Mouse (Mus musculus) gastrocnemius, adult 8-10 months (tissue): ENCODE data around the gene Eps8l2. TPM values are rescaled to one million over a fixed set of nuclear protein-coding genes. Genes with fewer than 3 reads are reported as not detected.

ENCODE experiments used
- DNase-seq, 2 experiments: peaks; one replicate each; pipeline ENCODE4 v3.0.0; 2022; ENCODE audit warnings: low spot score in 2 of 2
- total RNA-seq, 4 experiments: library from RNA; stranded (reverse); gene quantifications; 2 replicates each; pipeline ENCODE4 v1.2.4; 2022

Eps8l2 gene
- total RNA-seq, 4 experiments from 2014 or later, result 1.3 to 3.4 (median 2.2) TPM

DNA sequence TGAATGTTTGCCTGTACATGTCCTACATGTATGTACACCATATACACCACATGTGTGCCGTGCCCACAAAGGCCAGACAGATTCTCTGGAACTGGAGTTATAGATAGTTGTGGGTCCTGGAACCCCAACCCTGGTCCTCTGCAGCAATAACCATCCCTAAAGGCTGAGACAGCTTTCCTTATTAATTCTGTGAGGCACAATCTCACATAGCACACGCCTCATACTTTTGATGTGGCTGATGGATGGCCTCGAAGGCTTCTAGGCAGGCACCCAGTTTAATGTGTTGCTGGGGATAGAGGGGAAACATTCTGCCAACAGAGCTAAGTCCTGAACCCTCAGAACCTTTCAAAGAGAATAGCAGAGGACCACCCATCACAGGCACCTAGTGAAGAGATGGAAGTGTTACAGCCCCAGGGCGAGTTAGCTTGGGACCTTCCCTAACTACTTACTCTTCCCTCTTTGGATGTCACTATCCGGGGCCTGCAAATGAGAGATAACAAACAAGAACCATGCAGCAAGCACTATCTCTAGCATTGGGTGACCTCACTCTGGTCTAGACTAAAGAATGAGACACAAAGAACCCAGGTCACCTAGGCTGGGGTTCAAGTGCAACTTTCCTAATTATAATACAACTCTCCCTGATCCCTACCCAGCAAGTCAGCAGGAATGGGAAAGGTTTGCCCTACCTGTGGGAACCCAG, 25.8 kb downstream of the Eps8l2 start:
- no peak for DNase-seq

DNA sequence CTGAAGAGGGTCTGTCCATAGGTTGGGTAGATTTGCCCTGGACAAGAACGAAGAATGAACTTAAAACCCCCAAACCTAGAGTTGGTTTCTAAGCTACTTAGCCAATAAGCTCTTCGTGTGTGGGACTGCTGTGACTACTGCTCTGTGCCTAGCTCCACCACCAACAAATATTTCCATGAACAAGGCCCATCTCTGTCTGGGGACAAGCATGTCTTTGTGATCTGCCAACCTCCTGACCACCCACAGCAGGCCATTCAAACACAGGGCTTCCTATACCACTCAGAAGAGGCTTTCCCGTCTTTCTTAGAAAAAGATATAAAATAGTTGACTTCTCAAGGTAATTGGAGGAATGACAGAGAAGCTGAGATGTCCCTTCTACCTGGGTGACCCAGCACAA, 26.4 kb downstream of the Eps8l2 start:
- DNase-seq, result no peak

DNA sequence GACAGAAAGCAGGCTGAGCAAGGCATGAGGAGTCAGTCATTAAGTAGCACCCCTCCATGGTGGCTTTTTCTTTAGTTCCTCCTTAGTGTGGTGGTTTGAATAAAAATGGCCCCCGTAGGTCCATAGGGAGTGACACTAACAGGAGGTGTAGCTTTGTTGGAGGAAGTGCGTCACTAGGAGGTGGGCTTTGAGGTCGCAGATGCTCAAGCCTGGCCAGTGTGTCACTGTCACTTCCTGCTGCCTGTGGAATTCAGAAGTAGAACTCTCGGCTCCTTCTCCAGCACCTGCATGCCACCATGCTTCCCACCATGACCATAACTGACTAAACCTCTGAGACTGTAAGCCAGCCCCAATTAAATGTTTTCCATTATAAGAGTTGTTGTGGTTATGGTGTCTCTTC, 28.7 kb downstream of the Eps8l2 start:
- no peak for DNase-seq

DNA sequence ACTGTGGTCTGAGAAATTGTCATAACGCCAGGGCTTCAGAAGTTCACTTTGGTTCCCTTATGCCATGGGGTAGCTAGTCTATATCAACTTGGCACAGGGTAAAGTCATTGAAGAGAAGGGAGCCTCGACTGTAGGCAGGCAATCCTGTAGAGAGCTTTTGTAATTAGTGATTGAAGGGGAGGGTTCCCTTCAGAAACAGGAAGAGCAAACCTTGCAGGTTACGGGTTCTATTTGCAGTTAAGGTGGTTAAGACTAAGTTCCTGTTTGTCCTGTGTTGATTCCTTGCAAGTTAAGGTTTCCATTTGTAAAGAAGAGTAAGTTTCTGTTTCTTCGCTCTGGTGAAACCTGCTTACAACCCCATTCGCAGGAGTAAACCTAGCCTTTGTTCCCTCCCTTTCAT, 31.2 kb downstream of the Eps8l2 start:
- DNase-seq, result no peak

DNA sequence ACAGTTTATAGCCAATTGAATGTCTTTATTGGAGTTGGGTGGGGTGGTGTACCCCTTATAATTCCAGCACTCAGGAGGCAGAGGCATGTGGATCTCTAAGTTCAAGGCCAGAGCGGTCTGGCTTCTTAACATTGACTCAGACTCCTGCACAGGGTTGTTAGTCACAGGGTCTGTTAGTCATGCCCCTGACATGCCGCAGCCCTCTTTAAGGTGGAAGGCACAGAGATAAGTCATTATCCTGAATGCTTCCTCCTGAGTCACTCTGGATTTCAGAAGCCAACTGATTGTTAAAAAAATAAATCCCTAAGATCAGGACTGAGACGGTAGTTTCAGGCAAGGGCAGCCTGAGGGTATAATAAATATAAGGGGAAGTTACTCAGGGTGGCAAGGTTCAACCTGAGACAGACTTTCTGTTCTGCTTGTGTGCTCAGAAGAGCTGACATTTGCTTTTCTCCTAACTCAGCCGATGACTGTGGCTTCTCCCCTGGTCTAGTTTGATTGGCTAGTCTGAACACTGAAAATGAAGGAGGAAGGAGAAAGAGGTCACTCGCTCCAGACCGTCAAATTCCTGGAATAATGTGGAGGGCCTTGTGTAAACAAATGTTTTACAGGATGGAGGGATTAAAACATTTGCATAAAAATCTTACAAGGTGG, 33.4 kb downstream of the Eps8l2 start:
- DNase-seq, result no peak

DNA sequence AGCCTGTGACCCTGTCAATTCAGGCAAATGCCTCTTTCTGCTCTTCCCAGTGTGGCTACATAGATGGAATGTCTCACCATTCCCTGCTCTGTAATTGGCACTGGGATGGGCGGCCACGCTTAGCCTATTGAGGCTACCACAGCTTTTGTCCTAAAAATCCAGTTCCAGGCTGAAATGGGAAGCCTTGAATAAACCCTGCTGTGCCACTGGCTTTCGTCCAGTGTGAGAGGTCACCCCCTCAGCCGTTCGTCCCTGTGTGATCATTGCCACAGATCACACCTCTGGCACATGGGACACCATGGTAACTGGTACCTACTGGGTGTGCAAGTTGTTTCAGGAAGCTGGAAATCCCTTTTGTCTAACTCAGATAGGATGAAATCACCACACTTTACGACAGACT, 34.9 kb downstream of the Eps8l2 start:
- no peak for DNase-seq

DNA sequence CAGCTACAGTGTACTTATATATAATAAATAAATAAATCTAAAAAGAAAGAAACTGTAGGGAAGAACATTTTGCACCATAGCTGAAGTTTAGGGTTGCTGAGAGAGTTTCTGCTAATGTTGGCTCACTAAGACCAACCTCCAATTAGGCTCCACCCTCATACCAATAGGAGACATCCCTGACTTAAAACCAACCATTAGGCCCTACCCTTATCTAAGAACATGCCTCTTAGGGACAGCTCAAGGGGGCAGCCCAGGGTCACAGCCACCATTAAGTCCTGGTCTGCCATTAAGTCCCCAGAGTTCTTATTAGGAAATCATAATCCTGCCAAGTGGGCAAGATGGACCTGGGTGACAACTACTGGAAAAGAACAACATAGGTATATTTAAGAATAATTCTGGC, 35.7 kb downstream of the Eps8l2 start:
- DNase-seq, result no peak

DNA sequence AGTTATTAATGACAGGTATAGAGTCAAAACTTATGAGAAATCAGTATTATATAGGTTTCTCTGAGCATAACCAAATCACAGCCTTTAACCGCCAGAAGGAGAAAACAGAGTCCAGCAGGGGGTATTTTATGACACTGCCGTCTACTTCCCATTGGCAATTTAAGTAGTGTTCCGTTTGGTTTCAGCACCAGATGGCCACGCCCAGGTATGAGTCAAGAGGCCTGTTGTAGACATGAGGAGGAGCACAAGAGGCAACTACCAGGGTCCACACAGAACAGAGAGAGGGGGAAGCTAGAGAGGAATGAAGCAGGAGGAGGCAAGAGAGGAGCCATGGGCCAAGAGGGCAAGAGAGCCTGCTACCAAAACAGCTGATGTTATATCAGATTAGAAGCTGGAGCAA, 40.9 kb downstream of the Eps8l2 start:
- no peak for DNase-seq

DNA sequence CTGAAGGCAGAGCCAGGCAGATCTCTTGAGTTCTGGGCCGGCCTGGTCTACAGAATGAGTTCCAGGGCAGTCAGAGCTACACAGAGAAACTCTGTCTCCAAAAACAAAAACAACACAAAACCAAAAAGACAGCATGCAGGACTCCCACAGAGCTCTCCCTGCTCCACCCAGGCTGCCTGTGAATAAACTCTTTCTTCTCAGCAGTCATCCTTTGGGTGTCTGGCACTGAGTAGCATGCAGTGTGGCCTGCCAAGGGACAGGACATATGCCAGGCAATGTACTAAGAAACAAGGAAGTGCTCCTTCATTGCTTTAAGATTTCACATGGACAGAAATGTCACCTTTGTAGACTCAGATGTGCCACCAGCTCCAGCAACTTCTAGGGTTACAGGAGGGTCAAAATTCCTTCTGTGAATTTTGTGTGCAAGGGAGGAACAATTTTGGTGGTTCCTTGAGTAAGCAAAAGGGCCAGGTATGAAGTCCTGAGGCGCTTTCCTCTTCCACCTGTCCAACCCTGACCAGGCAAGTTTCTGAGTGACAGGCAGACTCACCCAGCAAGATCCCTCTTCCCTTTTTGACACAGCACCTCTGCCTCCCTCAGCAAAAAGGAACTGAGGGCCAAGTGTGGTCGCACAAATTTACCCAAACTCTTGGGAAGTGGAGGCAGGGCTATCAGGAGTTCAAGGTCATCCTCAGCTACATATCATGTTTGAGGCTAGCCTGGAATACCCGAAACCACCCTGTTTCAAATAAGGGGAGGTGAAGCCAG, 42.6 kb downstream of the Eps8l2 start:
- DNase-seq, result no peak

DNA sequence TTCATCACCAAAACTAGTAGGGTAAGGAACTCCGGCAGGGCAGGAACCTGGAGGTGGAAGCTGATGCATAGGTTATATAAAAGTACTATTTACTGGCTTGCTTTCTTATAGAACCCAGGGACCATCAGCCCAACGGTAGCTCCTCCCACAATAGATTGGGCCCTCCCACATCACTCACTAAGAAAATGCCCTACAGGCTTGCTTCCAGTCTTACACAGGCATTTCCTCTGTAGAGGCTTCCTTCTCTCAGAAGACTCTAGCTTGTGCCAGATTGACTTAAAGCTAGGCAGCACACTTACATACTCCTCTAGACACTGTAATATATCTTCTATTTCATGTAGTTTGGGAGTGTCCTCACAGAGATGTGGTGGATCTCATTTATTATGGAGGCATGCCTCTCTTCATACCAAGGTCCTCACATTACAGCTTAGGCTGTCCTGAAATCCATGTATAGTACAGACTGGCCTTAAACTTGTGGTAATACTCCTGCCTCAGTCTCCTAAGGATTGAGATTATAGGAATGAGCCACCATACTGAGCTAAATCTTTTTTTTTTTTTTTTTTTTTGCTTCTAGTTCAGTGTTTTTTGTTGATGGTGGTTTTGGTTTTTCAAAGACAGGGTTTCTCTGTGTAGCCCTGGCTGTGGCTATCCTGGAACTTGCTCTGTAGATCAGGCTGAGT, 49.3 kb downstream of the Eps8l2 start:
- no peak for DNase-seq

DNA sequence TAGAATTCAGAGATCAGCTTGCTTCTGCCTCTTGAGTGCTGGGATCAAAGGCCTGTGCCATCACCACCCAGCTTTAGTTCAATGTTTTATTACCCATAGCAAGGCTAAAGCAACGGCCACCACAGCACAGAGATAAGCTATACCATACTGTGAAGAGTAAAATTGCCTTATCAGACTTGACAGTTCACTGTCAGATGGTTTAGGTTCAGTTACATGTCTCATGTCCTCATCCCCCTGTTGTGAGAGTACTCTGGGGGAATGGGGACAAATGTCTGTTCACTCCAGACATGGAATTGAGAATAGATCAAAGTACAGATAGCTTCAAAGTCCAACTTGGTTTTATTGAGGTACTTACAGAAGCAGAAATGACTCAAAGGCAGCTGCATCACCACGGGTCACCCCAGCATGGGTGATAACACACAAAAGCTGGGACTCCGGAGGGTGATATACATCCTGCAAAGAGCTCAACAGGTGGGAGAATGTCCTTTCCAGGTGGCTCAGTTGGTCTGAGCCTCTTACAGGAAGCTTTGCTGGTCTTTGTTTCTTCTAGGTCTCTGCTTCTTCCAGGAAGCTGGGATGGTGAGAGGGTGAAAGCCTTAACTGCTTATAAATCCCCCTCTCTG, 49.9 kb downstream of the Eps8l2 start:
- DNase-seq, result no peak

DNA sequence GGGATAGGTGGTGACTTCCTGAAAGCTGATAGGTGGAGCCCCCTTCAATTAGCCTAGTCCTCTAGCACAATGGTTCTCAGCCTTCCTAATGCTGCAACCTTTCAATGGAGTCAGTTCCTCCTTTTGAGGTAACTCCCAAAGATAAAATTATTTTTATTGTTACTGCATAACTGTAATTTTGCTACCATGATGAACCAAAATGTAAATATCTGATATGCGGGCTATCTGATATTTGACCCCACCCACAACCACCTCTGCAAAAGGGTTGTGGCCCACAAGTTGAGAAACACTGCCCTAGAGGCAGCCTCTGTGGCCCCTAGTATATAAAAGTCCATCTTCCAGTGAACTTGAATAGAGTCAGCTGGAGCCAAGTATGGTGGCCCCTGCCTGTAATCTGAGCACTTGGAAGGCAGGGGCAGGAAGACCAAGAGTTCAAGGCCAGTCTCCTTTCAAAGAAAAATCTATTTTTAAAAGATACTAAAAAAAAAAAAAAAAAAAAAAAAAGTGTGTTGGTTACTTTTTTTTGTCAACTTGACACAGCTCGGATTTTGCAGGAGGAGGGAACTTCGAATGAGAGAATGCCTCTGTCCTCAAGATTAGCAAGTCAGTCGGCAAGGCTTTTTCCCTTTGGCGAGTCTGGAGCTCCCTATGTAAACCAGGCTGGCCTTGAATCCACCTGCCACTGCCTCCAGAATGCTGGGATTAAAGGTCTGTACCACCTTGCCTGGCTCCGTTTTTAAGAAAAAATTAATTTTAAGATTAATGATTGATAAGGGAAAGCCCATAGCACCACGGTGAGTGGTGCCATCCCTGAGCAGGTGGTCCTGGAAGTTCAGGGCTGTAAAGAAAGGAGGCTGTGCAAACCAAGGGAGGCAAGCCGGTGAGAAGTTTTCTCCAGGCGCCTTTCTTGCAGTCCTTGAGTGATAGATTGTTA, 51.9 kb downstream of the Eps8l2 start:
- no peak for DNase-seq

DNA sequence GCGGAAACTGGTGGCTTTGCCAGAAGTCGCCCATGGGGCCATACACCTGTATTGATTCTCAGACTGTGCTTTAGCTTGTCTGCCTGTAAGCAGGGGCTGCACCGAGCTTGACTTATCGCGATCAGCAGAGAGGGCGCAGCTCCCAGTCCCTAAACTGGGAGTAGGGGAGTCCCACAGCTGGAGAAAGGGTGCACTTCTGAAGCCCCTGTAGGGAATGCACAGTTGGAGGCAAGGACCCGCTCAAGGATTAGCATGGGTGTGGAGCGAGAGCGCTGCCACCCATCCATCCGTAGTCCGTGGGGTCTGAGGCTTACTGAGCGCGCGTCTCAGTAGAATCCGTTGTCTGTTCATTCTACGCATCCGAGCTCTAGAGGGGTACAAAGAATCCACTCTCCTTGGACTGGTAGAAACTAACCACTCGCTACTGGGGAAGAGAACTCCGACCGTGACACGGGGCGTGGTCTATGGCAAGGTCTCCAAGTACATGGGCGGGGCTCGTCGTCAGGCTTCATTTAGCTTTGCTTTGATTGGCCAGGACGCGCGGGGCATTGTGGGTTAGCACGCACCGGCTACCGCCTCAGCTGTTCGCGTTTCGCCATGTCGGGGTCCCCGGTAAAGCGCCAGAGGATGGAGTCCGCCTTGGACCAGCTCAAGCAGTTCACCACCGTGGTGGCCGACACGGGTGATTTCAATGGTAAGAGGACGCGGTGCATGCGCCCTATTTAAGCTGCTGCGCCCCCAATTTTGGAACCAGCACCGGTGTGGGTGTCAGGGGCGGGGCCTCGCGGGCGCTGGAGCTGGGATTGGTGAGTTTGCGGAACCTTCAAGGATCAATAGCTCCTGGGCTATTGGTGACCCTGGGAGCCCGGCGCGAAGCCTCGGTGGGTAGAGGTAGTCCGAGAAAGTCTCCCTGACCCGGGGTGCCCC, 53.2 kb downstream of the Eps8l2 start, which contains the start of gene Taldo1:
TSS of gene Taldo1 (plus strand) at position 575 of the 927 bp plus-strand sequence.
- peak; percentile 91 for DNase-seq

DNA sequence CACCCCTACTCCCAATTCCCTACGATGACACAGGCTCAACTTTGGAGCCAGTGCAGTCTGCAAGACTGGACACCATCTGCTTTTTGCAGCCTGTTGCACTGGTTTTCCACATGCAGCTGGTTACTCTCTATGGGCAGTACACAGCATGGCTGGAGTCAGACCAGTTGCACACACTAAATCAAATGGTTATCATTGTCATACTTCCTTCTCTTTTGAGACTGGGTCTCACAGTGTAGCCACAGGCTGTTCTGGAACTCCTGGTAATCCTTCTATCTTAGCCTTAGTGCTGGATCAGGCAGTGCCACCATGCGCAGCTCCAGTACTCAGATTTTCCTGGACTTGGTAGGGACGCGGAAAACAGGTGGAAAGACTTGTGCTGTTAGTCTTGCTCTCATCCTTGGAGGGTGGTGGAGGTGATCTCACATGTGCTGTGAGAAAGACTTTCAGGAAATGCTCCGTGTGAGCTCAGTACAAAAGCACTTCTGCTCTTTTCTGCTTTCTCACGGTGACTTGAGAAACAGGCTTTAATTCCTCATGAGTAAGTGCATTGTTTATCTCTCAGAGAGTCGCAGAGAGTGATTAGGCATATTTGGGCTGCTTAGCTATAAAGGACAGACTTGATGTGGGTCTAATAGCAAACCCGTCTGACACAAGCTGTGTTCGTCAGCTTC, 54.0 kb downstream of the Eps8l2 start:
- no peak for DNase-seq

DNA sequence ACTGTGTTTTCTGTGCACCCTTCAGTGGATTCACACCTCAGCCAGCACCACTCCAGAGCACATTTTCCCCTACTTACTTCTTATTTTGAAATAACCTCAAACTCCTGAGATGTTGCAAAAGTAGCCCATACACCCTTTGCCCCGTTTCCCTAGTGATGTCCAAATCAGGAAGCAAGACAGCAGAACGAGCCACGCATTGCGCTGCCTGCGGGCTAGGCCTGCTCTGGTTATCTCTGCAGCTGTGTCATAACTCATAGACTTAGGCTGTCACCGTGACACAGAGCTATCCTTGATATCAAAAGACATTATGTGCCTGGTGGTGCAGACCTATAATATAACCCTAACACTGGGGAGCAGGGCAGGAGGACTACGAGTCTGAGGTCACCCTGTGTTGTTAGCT, 55.5 kb downstream of the Eps8l2 start:
- DNase-seq, result no peak

DNA sequence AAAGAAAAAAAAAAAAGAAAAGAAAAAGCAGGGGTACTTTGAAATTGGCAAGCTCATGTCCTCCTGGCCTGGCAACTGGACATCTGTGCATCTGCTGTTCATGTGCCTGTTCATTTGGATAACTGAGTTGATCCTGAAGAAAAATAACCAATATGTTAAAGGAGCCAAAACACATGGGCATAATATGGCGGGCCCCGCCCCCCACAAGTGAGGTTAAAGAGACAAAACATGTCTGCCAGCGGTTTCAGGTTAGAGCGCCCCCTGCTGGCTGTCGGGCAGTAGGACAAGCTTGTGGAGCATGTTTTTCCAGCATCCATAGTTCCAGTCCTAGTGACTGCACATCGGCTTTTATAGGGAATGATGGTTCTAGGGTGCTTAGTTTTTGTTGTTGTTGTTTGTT, 56.1 kb downstream of the Eps8l2 start:
- peak; percentile 13 to 28 for DNase-seq

DNA sequence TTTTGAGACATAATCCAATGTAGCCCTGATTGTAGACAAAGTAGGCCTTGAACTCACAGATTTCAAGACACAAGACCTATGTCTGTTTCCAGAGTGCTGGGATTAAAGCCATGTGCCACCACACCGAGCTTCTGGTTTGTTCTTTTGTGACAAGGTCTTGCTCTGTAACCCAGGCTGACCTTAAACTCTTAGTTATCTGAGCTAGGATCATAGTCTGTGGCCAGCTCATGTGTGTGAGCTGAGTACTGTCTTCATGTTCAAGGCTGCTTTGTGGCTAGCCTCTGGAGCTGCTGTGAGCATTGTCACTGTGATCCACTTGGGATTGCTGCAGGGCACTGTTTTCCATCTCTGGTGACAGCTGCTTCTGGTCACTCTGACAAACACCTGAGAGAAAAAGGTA, 56.7 kb downstream of the Eps8l2 start:
- no peak for DNase-seq

DNA sequence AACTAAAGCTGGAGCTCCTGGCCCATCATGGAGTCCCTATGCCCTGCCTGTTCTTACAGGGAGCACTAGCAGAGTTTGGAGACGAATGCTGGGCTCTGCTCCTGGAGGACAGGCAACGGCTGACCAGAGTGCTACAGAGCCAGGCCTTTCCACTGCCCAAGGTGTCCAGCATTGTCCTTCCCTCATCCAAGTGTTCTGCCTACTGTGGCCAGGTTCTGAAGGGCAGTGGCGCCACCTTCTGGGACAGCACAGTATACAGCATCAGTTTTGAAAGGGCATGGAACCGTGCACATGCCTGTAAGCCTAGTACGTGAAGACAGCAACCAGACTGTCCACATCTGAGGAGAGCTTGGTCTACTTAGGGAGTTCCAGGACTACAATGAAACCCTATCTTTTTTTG, 64.6 kb downstream of the Eps8l2 start:
- no peak for DNase-seq

DNA sequence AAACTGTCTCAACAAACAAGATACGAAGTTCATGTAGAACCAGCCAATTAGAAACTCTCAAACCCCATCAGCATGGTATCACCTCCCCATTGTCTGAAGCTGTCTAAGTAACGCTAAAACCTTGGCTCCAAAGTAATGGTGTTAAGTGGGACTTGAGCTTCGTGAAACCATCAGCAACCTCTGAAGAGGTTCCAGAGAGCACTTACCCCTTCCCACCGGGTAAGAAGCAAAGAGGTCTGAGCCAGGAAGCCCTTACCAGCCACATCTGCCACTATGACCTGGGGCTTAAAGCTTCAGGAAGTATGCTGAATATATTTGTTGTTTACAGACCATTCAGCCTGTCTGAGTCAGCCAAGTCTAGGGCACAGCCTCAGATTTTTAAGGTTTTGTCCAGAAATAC, 66.8 kb downstream of the Eps8l2 start:
- no peak for DNase-seq
